Mouse (Mus musculus): ENCODE data around the gene Tspan12.
A peak's percentile ranks its signal among the peaks of the same experiment; 100 is the strongest.
"Not testable (repeated sequence)": the region's sequence is repeated elsewhere in the genome, so short reads cannot be mapped to it uniquely, and the experiment has no call there.

Tspan12 gene

DNA sequence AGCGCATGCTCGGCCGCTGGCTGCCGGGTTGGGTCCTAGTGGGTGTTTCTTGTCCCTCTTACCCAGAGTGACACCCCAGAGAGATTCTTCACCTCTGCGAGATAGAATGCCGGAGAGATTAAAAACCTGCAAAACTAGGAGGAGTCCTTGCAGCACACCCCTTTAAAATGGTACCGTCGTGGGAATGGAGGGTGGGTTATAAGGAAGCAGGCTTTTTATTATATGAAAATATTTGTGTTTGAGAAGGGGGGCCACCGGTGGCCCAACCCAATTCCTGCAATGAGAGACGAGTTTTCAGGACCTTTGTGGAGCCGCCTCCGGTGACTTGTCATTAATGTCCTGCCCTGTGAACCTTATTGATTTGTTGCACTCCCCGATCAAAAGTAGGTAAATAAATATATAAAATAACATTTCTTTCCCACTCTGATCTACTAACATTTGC, at the start of gene Tspan12:
TSS of gene Tspan12 (minus strand) at position 172 of the 442 bp plus-strand sequence.
- DNase-seq (ENCODE audit: inconsistent ontology term): no peak

DNA sequence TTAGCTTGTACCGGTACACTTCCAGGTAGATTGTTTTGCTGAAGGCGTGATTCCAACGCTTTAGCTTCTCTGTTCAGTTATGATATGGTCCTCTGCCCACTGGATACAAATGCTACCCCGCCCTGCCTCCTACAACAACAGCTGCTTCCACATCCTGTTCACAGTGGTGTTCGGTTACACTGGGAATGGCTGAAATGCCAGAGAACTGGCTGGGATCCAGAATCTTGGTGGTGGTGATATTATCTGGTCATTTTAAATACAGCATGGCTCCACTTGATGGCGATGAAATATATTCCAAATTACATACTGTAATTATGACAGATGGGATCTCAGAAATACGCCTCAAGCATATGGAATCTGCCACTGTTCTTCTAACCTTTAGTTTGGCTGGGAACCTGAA, 42.1 kb upstream of the Tspan12 start:
- DNase-seq (ENCODE audit: inconsistent ontology term): peak; percentile 43

DNA sequence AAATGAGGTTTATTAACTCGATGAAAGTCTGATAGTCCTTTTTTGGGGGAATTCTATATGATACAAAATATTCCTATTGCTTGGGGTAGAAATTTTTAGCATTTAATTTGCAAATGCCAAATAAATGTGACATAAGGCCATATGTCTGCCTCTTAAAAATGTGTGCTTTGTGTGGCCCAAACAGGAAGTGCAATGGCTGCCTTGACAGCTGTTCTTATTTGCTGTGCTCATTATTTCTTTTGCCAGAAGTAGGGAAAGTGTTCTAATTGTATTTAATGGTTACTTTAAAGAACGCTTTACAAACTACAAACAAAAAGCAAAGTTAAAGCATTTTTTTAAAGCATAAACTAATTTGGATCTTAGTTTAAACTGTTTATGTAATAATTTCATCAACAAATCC, 36.8 kb upstream of the Tspan12 start:
- no peak for DNase-seq (ENCODE audit: inconsistent ontology term)

DNA sequence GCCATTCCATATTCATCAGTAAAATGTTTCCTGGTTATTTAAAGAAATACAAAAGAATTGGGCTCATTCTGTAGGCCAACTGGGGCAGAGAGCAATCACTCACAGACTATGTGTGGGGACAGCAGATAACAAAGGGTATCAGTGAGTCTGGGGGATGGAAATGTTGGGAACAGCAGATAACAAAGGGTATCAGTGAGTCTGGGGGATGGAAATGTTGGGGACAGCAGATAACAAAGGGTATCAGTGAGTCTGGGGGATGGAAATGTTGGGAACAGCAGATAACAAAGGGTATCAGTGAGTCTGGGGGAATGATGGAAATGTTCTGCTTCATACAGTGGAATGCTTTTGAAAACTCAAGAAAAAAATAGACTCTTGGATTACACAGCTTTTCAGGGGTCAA, 35.7 kb upstream of the Tspan12 start:
- DNase-seq (ENCODE audit: inconsistent ontology term): not testable (repeated sequence)

DNA sequence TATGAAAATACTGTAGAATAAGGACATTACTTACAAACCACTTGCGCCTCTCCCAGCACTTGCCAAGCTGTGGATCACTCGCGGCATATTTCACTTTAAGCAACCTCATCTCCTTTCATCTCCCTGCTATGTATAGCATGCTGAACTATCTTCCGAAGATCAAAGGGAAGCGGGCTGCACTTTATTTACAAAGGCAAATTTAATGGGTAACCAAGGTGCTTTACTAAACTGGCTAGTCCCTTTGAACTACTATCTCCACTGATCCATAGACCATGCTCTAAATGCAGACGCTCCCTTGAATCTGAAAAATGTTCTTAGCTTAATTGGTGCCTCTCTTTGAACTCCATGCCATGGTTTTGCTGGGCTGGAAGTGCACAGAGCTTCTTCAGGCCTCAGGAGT, 27.2 kb upstream of the Tspan12 start:
- DNase-seq (ENCODE audit: inconsistent ontology term): no peak

DNA sequence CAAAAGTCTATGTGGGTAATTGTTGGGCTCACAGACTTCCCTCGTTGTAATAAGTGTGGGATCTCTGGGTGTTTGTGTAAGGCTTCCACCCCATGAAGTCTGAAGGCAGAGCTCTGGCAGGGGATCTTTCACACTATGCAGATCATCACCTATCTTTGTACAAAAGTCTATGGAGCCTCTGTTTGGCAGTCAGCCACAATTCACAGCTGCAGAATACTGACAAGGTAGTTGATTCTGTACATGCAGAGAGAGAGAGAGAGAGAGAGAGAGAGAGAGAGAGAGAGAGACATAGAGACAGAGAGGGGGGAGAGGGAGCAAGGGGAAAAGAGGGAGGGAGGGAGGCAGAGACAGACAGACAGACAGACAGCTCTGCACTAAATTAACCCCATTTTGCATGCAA, 15.0 kb upstream of the Tspan12 start:
- no peak for DNase-seq (ENCODE audit: inconsistent ontology term)

DNA sequence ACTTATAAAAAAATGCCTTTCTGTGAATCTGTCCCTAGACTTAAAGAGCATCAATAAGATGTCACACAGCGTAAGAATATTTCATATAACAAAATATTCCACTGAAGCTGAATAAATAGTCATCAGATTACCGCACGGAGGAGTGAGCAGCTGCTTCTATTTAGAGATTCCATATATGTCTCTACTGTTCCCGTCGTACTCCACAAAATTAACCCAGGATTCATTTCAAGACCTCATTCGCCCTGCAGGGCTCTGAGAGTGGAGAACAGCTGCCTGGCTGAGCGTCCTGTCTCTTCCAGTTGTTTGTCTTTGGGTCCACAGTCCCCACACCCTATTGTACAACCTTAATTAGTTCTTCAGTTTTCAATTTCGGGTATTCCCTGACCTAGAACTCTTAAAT, 11.9 kb upstream of the Tspan12 start:
- no peak for DNase-seq (ENCODE audit: inconsistent ontology term)

DNA sequence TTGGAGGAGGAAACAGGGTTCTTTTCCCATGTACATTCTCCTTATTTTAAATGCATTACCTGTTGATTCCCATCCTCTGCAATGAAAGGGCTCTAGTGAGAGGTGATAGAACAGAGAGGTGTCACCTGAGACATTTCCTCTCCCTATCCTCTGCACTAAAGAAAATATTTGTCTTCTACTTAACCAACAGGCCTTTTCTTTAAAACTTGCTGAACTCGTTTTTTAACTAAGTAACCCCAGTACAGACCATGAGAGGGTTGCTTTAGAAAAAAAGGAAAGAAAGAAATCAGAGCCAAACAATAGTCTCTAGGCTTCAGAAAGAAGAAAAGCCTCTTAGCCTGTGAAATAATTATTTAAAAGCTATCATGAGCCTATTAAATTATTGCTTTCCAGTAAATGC, 11.2 kb upstream of the Tspan12 start:
- DNase-seq (ENCODE audit: inconsistent ontology term): no peak

DNA sequence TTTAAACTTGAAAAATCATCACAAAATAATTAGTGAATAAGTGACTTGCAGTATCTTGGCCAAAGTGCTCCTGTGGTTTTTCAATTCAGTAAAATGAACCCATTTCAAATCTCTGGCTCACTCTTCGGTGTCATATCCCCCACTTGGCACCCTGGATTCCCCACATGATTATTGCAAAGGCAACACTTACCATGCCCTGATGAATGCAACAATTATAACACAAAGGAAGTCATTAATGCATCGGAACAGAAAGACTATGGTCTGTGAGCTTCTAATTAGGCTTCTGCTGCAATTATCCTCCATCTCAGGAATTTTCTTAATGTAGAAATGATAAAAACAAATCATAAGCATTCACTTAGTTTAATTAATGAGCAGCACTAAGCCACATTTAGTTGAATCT, 9.0 kb upstream of the Tspan12 start:
- peak; percentile 87 for DNase-seq (ENCODE audit: inconsistent ontology term)

DNA sequence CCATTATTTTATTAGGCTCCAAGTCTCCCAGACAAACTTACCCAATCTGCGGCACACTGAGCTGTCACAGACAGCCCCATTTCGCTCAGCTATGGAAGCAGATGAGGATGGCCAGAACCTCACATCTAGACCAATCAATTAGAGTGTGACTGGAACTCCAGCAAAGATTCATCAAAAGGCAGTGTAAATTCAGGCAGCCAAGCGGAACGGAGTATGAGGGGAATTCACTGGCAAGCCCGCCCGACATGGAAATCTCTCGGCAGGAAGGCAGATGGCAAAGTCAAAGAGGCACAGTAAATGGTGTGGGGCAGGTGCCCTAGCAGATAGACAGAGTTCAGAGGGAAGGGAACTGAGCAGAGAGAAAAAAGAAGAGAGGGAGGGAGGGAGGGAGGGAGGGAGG, 5.5 kb upstream of the Tspan12 start:
- peak; percentile 83 for DNase-seq (ENCODE audit: inconsistent ontology term)

DNA sequence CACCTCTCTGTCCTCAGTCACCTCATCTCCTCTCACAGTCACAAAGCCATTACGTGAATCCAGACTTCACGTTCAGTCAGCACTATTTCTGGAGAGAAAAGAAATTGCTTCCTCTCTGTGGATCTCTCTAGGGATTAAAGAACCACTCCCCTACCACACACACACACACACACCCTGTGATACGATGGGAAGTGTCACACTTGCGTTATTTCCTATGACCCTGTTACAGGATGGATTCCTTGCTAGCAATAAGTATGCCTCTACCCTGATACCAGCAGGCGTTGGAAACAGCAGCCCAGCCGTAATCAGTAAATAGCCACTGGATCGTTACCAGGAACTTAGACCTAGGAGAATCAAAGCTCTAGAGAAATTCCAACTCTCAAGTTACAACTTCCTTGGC, 3.6 kb upstream of the Tspan12 start:
- no peak for DNase-seq (ENCODE audit: inconsistent ontology term)

DNA sequence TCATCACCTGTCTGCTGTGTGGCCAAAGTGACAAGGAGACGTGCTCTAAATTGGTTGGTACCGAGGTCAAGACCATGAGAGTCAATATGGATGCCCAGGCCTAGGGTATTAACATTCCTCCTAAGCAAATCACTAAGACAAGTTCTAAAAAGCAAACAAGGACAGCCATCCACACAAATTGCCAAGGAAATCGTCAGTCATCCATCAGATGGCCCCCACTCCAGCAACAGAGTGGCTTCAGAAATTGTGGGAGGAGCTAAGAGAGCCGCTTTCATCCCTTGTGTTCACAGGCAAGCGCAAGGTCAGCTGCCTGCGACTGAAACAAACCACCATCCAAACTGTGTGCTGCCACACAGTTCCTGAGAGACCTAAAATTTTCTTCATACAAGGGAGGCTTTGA, 1.0 kb upstream of the Tspan12 start:
- DNase-seq (ENCODE audit: inconsistent ontology term): no peak

DNA sequence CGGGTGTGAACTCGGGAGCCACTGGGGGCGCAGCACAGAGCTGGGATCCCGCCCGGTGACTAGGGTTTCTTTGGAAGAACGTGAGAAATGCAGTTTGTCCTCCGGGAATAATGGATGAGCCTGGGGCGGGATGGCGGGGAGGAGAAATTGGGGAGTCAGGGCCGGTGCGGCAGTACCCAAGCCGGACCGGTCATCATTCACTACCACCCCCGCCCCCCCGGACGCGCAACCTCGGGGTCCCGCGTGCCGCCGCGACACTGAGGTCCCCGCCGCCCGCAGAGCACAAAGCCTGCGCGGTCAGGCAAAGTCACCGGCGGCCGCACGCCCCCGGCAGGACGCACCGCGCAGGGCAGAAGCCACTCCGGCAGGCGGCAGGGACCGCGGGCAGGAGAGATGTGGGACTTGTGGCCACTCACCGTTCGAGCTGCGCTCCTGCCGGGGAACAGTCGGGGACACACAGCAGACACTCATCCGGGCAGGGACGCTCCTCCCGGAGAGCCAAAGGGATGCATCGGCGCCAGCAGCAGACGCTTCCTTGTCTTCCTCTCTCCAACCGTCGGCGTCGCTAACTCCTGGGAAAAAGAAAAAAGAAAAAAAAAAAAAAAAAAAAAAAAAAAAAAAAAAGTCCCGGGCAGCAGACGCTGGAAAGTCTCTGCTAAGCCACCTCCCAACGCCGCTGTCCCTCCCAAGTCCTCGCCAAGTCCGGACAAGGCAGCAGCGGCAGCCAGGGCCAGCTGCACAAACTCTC, 545 bp downstream of the Tspan12 start:
- DNase-seq (ENCODE audit: inconsistent ontology term): peak; percentile 88

DNA sequence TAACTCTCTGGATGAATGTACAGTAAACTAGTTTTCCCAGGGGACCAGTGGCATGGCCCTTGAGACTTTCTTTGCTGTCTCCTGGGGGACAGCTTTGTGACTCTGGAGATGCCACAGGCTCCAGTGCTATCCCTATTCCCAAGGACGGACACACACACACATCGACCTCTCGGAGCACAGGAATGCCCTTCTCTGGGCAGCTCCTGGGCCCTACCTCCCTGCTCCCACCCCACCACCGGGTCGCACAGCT, 1.0 kb downstream of the Tspan12 start:
- DNase-seq (ENCODE audit: inconsistent ontology term): no peak

DNA sequence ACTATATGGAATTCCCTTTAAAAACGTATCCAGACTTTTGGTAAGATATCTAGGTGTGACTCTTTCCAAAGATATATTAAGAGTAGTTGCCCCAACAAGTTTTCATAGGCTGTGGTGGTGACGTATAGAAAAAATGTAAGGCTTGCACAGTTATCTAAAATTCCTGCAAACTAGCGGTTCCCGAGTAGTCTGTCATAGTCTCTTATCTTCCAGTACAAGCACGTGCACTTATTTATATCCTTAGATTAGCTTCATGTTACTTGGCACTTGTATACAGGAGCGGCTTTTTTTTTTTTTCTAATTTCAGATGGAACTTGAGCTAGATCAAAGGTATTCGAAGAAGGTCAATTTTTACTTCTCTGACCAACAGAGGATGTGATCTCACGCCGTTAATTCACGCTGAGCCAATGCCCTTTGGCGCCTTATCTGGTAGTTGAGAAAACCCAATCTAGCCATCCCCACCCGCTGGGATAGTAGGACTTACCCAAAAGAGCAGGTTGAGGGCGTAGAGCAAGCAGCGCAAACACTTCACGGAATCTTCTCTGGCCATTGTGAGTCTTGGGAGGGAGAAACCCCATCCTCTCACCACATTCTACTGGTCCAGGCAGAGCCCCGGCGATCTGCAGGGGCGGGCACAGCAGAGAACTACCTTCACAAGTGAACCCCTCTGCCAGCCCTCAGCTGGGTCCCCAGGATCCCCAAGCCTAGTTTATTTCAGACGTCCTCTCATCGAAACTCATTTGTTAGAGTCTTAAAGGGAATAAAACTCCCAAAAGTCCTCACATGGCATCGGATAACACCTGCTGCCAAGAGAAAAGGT, 1.6 kb downstream of the Tspan12 start:
- peak; percentile 3 for DNase-seq (ENCODE audit: inconsistent ontology term)

DNA sequence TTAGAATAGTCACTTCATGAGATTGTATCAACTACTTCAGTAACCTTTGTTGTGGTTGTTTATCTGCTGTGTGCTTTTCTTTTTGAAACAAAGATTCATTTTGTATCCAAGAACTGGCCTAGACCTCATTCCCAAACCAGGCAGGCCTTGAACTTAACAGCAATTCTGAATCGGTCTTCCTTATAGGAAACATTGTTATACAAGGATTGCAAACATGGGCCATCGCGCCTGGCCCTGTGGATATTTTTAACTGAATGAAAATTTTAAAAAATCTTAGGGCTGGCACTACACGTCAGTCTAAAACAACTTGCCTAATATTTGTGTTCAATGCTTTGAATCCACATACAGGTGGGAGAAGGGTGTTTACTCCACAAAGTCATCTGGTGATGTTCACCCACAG, 3.5 kb downstream of the Tspan12 start:
- no peak for DNase-seq (ENCODE audit: inconsistent ontology term)

DNA sequence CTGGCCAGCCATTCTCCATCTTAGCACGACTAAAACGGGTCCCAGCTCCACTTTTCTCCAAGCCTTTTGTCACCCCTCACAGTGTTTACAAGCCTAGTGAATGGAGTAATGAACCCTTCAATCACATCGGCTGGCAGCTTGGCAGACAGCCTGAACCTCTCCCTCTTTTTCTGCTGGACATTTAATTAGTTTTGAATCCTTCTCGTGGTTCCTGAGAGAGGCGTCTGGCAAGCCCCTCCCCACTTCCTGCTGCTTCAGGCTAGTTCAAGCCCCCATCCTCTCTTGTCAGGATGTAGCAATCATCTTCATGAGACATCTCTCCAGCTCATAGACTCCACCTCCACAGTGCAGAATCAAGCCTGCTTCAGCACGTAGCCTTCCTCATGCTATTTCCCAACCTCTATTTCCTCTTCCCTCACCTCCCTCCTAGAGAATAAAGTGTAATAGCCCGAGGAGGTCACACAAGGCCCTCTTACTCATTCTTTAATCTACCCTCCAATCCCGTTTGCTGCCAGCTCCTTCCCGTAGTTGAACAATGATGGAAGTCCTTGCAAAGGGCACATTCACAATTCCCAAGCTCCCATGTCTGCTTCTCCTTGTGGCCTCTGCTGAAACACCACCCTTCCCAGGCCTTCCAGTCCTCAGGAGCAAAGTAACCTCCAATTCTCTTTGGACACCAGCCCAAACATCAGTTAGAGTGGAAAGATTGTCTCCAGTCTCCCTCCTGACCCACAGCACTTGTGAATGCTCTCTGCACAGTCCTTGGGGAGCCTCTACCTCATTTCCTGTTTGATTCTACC, 12.1 kb downstream of the Tspan12 start:
- DNase-seq (ENCODE audit: inconsistent ontology term): no peak

DNA sequence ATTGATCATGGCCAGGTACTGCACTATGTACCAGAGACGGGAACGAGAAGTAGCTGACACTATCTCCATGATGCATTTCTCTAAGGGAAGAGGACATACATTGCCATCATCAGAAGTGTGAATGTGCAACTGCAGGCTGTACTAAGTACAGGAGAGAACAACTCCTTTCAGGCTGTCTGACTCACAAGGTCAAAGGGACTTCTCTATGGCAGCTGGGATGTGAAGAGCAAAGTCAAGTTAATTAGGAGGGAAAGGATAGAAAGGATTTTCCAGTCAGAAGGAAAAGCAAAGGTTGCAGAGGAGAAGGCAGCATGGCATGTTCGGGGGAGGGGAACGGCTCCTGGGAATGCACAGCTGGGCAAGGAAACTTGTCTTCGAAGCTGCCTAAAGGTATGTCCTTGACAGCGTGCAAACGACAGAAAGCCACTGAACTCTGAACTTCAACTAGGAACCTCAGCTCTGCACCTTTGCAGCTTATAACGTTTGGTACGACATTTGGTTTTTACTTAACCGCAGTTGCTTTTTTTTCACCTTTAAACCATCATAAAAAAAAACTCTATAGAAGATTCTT, 13.0 kb downstream of the Tspan12 start:
- no peak for DNase-seq (ENCODE audit: inconsistent ontology term)

DNA sequence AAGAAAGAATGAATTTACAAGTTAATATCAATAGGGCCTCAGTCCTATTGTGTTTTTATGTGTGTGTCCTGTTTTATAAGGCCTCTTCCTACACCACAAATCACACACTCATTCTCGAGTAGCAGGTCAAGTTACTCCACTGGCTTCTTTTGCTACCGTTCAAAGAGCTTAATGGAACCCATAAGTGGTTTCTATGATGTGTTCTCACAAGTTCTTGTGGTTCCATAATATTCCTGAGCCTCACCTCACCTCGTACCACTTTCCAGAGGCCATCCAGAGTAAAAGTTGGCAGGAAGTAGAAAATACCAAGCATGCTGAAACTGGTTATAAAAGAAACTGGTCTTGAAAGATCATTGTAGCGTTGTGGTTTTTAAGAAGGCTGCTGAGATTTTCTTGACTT, 18.8 kb downstream of the Tspan12 start:
- no peak for DNase-seq (ENCODE audit: inconsistent ontology term)

DNA sequence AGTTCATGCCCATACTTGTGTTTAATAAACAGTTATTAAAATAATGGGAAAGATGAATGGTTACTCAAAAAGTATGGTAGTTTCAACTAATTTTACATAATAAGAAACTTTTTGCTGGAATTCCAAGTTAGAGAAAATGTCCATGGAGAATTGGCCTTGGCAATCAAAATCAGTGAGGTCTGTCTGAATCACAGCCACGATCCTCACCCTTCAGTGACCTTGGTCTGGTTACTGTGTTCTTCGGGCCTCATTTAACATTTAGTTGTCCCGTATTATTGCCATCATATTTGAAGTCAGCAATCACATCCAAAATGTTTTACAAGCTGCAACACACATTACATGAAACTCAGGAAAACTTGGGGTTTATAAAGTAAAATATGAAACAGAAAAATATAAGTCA, 20.4 kb downstream of the Tspan12 start:
- DNase-seq (ENCODE audit: inconsistent ontology term): peak; percentile 35

DNA sequence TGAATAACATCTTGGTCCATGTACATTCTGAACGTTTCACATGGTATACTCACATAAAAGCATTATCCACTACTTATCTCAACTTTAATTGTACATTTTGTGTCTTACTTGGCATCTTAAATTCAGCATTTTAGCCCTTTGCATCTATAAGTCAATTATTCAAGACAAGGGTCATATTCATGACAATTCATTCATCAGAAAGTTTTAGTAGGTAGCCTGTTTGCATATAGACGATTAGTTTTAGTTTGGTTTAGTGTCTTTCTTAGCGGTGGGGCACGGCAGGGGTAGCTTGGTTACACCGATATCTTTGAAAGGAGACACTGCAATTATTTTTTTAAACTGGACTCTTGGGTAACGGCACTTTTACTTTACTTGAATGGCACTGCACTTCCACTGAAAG, 21.4 kb downstream of the Tspan12 start:
- DNase-seq (ENCODE audit: inconsistent ontology term): no peak

DNA sequence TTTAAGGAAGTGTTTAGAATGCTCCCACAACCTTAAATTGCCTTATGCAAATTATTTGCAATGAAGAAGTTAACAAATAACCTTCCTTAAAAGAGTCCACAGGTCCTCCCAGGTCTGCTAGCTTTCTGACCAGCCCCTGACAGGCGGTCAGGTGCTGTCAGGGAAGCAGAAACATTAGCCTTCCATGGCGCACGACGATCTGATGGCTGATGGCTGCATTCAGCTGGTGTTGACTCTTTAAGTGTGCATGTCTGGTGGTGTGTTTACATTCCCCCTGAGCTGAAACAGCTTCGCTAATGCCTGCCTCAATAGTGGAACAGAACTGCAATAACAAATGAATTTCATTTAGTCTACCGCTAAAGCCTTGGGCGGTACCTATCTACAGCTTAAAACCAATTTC, 22.4 kb downstream of the Tspan12 start:
- DNase-seq (ENCODE audit: inconsistent ontology term): no peak

Data from Muller cell, postnatal 12 days (primary cell).